Mouse (Mus musculus) ovary, postnatal 36 days (tissue): ENCODE measurements around the gene Ak5.
"Not testable (repeated sequence)": the region's sequence is repeated elsewhere in the genome, so short reads cannot be mapped to it uniquely, and the experiment has no call there.

Experiments used
- DNase-seq: peaks from one replicate; pipeline ENCODE4 v3.0.0; 2022; ENCODE audit warnings: low spot score, mixed read lengths

Gene Ak5

GRCm38 (mm10) chr3:152625061-152625820 lies 42.9 kb downstream of the Ak5 start:
- DNase-seq: no peak

- DNase-seq: no peak
Observed at GRCm38 (mm10) chr3:152620534-152620933, 47.6 kb downstream of the Ak5 start.

- no peak for DNase-seq
Observed at GRCm38 (mm10) chr3:152620058-152620457, 48.1 kb downstream of the Ak5 start.

- no peak for DNase-seq
Observed at GRCm38 (mm10) chr3:152609076-152609475, 59.1 kb downstream of the Ak5 start.

- DNase-seq: no peak
Observed at GRCm38 (mm10) chr3:152605849-152606248, 62.3 kb downstream of the Ak5 start.

- no peak for DNase-seq
Observed at GRCm38 (mm10) chr3:152599679-152600078, 68.5 kb downstream of the Ak5 start.

- no peak for DNase-seq
Observed at GRCm38 (mm10) chr3:152596406-152597050, 71.6 kb downstream of the Ak5 start.

GRCm38 (mm10) chr3:152592767-152593425 lies 75.3 kb downstream of the Ak5 start:
- DNase-seq: no peak

- DNase-seq: no peak
Observed at GRCm38 (mm10) chr3:152590491-152590890, 77.7 kb downstream of the Ak5 start.

- DNase-seq: not testable (repeated sequence)
Observed at GRCm38 (mm10) chr3:152589101-152589500, 79.1 kb downstream of the Ak5 start.

GRCm38 (mm10) chr3:152587007-152587406 lies 81.2 kb downstream of the Ak5 start:
- DNase-seq: no peak

GRCm38 (mm10) chr3:152586191-152586590 lies 82.0 kb downstream of the Ak5 start:
- no peak for DNase-seq

- DNase-seq: no peak
Observed at GRCm38 (mm10) chr3:152585581-152585980, 82.6 kb downstream of the Ak5 start.

GRCm38 (mm10) chr3:152583033-152583432 lies 85.1 kb downstream of the Ak5 start:
- no peak for DNase-seq

- DNase-seq: not testable (repeated sequence)
Observed at GRCm38 (mm10) chr3:152581853-152582252, 86.3 kb downstream of the Ak5 start.

- DNase-seq: no peak
Observed at GRCm38 (mm10) chr3:152579984-152580591, 88.1 kb downstream of the Ak5 start.

- no peak for DNase-seq
Observed at GRCm38 (mm10) chr3:152578282-152579228, 89.6 kb downstream of the Ak5 start.

- DNase-seq: no peak
Observed at GRCm38 (mm10) chr3:152577763-152578162, 90.4 kb downstream of the Ak5 start.

- no peak for DNase-seq
Observed at GRCm38 (mm10) chr3:152577273-152577672, 90.9 kb downstream of the Ak5 start.

GRCm38 (mm10) chr3:152569242-152569605 lies 98.9 kb downstream of the Ak5 start:
- no peak for DNase-seq

GRCm38 (mm10) chr3:152568455-152569241 lies 99.5 kb downstream of the Ak5 start:
- DNase-seq: no peak
